Mouse (Mus musculus) liver, embryonic 14.5 days (tissue): ENCODE results near the gene Tas1r1.

ENCODE experiments used
- CTCF ChIP-seq: IDR thresholded peaks from 2 replicates; pipeline ENCODE4 v1.5.1; 2016; ENCODE audit warnings: antibody characterized with exemption, low read depth, control low read depth
- EP300 ChIP-seq: IDR thresholded peaks from 2 replicates; pipeline ENCODE4 v1.6.1; 2016; ENCODE audit warnings: antibody characterized with exemption, low read depth

GRCm38 (mm10) chr4:152079261-152079660, 40.9 kb upstream of the Tas1r1 start:
- TF ChIP-seq CTCF (peak; percentile 36; the same call in 1 of the 2 replicates), EP300 (no peak)
